Mouse (Mus musculus): ENCODE results near the gene Gins1. TPM values are rescaled to one million over a fixed set of nuclear protein-coding genes. Genes with fewer than 3 reads are reported as not detected.
"Not testable (repeated sequence)": the region's sequence is repeated elsewhere in the genome, so short reads cannot be mapped to it uniquely, and the experiment has no call there.

Gene Gins1
- polyA plus RNA-seq, 1 experiment from 2014 or later, result 28.0 TPM

DNA sequence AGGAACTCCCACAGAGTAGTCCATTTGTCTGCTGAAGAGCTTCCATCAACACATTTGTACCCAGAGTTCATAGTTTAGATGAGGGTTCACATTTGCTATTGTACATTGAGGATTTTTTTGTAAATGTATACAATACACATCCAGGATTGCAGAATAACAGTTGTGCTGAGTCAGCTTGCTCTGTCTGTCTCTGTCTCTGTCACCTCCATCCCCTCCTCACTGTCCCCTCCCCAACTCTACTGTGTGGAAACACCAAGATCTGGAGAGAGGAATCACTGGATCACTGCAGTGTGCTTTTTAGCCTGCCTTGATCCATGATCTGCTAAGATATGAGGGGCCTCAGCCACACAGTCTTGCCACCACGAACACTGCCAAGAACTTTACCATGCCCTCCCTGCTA is 19.4 kb upstream of the Gins1 start:
- Histone ChIP-seq H3K9me3 (replicated peaks) (no peaks in the 10 kb centered on the region), H3K4me3 (replicated peaks) (no peak overlapping the region), H3K36me3 (no peaks in the 10 kb centered on the region), H3K4me1 (no peaks in the 10 kb centered on the region), H3K27ac (replicated peaks) (no peak overlapping the region), H3K27me3 (no peaks in the 10 kb centered on the region), H3K9ac (no peak overlapping the region), H3K4me2 (replicated peaks) (no peak overlapping the region)
- 74% methylated on average over 1 of the region's 1 CpGs for WGBS
- ATAC-seq (ENCODE audit: insufficient number of reproducible peaks, low FRiP score, low TSS enrichment, low read depth), result no peak

DNA sequence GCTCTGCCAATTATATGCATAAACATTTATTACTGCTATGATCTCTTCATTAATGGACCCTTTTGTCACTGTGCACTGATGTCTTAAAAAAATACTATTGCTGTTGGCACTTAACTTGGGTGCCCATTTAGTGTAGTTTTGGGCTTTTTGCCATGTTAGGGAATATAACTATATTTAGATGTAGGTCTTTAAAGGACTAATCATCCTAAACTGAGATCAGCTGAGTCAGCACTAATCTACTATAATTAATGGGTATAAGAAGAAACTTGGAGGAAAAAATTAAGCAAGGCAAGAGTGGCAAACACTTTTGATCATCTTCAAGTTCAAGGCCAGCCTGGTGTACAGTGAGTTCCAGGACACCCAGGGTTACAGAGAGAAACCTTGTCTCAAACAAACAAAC is 18.9 kb upstream of the Gins1 start:
- no peaks in the 10 kb centered on the region for H3K27me3 ChIP-seq
- H3K9me3 ChIP-seq (replicated peaks), result no peaks in the 10 kb centered on the region
- no peak overlapping the region for H3K4me2 ChIP-seq (replicated peaks)
- H3K4me1 ChIP-seq, result no peaks in the 10 kb centered on the region
- ATAC-seq (ENCODE audit: insufficient number of reproducible peaks, low FRiP score, low TSS enrichment, low read depth), result no peak
- no peaks in the 10 kb centered on the region for H3K36me3 ChIP-seq
- H3K9ac ChIP-seq, result no peak overlapping the region
- no peak overlapping the region for H3K4me3 ChIP-seq (replicated peaks)
- no peak overlapping the region for H3K27ac ChIP-seq (replicated peaks)

DNA sequence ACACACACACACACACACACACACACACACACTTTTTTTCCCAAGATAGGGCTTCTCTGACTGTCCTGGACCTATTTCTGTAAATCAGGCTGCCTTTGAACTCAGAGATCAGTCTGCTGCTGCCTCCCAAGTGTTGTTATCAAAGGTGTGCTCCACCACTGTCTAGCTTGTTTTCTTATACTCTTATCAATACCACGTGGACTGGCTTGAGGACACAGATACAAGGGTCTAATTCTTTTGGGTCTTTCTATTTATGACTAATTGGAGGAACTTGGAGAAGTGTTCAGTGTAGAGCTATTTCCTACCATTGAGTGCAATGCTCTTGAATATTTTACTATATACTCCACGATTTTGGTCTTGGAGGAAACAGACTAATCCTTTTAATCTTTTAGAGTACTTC is 17.8 kb upstream of the Gins1 start:
- no peak overlapping the region for H3K27ac ChIP-seq (replicated peaks)
- no peak overlapping the region for H3K9ac ChIP-seq
- no peaks in the 10 kb centered on the region for H3K4me1 ChIP-seq
- H3K4me3 ChIP-seq (replicated peaks), result no peak overlapping the region
- no peaks in the 10 kb centered on the region for H3K36me3 ChIP-seq
- no peaks in the 10 kb centered on the region for H3K27me3 ChIP-seq
- H3K4me2 ChIP-seq (replicated peaks), result no peak overlapping the region
- WGBS, result 77% methylated on average over 2 of the region's 2 CpGs
- ATAC-seq (ENCODE audit: insufficient number of reproducible peaks, low FRiP score, low TSS enrichment, low read depth), result no peak
- H3K9me3 ChIP-seq (replicated peaks), result no peaks in the 10 kb centered on the region

DNA sequence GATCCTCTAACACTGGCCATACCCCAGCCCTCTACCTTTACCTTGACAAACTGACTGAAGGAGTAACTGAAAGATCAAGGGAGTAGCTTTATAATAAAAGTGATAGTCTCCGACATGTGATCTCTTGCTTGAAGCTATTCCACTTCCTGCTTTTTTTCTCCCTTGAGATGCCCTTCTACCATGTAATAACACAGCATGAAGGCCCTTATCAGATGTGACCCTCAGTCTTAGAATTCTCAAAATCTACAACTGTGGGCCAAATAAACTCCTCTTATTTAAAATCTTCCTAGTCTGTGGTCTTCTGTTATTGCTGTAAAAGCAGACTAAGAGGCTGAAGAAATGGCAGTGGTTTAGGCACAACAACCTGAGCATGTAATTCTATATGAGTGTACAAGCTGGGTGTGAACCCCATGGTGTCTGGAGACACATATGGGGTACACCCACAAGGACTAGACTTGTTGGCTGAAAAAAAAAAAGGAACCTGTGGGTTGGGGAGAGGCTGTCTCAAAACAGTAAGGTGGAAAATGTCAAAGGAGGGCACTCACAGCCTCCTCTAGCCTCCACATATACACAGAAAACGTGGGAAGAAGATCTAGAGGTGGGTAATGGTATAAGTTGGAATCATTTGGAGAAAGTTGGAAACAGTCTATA is 10.5 kb upstream of the Gins1 start:
- Histone ChIP-seq H3K9ac (no peak overlapping the region), H3K36me3 (no peaks in the 10 kb centered on the region), H3K4me2 (replicated peaks) (no peak overlapping the region), H3K4me3 (replicated peaks) (no peak overlapping the region), H3K27ac (replicated peaks) (no peak overlapping the region), H3K9me3 (replicated peaks) (no peaks in the 10 kb centered on the region), H3K4me1 (no peaks in the 10 kb centered on the region), H3K27me3 (no peaks in the 10 kb centered on the region)
- 72% methylated on average over 2 of the region's 2 CpGs for WGBS
- ATAC-seq (ENCODE audit: insufficient number of reproducible peaks, low FRiP score, low TSS enrichment, low read depth), result no peak

DNA sequence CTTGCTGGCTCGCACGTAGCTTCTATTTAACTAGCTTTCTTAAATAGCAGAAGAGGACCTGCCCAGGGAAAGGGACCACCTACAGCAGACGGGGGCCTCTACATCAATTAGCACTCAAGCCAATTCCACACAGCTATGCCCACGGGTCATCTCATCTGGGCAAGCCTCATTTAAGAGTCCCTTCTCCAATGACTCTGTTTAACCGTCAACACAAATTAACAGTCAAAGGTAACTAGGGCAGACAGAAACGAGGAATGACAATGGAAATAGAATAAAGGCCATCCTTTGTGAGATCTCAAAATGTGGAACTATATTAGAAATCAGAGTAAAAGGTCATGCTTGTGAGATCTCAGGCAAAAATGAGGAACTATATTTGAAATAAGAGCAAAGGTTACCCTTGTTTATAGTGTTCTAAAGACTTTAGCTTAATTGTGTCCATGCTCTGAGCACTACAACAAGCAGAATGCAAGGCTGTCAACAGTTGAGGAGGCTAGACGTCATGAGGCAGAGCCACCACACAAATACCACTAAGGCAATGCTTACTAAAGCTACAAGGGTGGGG is 9.4 kb upstream of the Gins1 start:
- Histone ChIP-seq H3K9ac (no peak overlapping the region), H3K27ac (replicated peaks) (no peak overlapping the region), H3K9me3 (replicated peaks) (no peaks in the 10 kb centered on the region), H3K36me3 (no peaks in the 10 kb centered on the region), H3K4me2 (replicated peaks) (no peak overlapping the region), H3K27me3 (no peaks in the 10 kb centered on the region), H3K4me1 (no peaks in the 10 kb centered on the region), H3K4me3 (replicated peaks) (no peak overlapping the region)
- WGBS, result 69% methylated on average over 7 of the region's 7 CpGs
- no peak for ATAC-seq (ENCODE audit: insufficient number of reproducible peaks, low FRiP score, low TSS enrichment, low read depth)

DNA sequence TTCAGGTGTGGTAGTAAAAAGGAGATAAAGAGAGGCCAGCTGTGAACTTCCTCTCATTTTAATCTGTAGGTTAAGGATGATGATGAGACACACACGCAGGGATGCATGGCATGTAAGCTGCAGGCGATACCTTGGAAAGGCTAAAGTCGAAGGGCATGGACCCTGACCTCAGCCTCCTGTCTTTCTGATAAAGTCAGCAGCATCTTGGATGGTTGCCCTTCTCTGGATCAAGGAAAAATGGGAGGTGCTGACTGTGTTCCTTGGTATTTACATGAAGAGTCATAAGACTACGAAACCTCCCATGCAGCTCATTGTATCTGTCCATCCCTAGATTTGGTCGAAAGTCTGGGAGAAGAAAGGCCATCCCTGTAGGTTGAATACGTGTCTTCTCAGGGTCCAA is 4.9 kb upstream of the Gins1 start:
- no peaks in the 10 kb centered on the region for H3K27me3 ChIP-seq
- H3K9ac ChIP-seq, result no peak overlapping the region
- H3K9me3 ChIP-seq (replicated peaks), result no peaks in the 10 kb centered on the region
- 91% methylated on average over 6 of the region's 6 CpGs for WGBS
- H3K36me3 ChIP-seq, result no peaks in the 10 kb centered on the region
- H3K4me3 ChIP-seq (replicated peaks), result no peak overlapping the region
- H3K4me2 ChIP-seq (replicated peaks), result no peak overlapping the region
- H3K27ac ChIP-seq (replicated peaks), result no peak overlapping the region
- H3K4me1 ChIP-seq, result peaks cover 13% of the 10 kb centered on the region; the same call in 1 of the 2 replicates
- ATAC-seq (ENCODE audit: insufficient number of reproducible peaks, low FRiP score, low TSS enrichment, low read depth), result no peak

DNA sequence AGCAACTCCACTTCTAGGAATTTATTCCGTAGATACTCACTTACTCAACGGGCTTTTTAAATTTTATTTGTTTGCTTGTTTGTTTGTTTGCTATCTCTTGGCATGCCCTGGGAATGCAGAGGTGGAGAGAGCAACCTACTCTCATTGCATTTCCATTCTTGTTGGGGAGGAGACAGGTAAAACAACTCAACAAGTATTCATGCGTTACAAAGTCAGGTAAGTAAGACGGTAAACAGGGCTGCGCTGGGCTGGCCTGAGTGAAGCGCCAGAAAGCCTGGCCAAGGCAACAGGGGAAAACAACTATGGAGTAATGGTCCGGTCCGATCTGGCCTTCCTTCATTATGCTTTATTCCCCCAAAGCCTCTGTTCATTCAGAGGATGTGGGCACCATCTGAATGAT is 2.9 kb upstream of the Gins1 start:
- Histone ChIP-seq H3K27ac (replicated peaks) (no peak overlapping the region), H3K9me3 (replicated peaks) (no peaks in the 10 kb centered on the region), H3K9ac (no peak overlapping the region), H3K4me3 (replicated peaks) (no peak overlapping the region), H3K4me1 (peaks cover 13% of the 10 kb centered on the region; the same call in 1 of the 2 replicates), H3K27me3 (no peaks in the 10 kb centered on the region), H3K4me2 (replicated peaks) (no peak overlapping the region), H3K36me3 (no peaks in the 10 kb centered on the region)
- no peak for ATAC-seq (ENCODE audit: insufficient number of reproducible peaks, low FRiP score, low TSS enrichment, low read depth)
- 77% methylated on average over 8 of the region's 8 CpGs for WGBS

DNA sequence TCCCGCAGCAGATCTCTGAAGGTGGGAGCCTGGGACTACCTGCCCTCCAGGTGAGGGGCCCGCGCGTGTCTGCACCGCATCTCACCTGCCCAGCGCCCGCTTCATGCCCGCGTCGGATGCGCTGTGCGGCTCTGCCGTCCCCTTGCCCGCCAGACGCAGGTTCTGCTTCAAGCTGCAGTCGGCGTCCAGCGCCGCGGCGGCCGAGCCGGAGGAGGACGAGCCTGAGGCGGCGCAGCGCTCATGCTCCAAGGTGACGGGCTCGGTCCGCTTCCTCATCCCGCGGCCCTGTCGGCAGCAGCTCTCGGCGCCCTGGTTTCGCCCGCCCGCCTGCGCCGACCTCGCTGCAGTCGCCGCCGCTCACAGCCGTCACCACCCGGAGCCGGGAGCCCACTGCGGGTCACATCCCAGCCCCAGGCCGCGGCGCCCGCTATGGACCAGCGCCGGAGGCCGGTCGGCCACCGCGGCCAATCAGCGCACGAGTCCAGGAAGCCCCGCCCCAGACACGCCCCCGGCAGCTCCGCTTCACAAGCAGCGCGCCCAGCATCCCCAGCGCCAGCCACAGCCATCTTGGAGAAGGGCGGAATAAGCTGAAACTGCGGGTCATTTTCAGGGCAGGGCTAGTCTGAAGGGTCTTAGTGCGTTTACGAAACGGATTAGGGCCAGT is 796 bp upstream of the Gins1 start, which contains the start of gene Abhd12:
Gene Abhd12 (minus strand): TSS at position 470 of the 664 bp plus-strand sequence.
- ATAC-seq (ENCODE audit: insufficient number of reproducible peaks, low FRiP score, low TSS enrichment, low read depth), result peak; percentile 98
- Histone ChIP-seq H3K4me1 (peaks cover 13% of the 10 kb centered on the region; the same call in 1 of the 2 replicates), H3K9me3 (replicated peaks) (no peaks in the 10 kb centered on the region), H3K27me3 (no peaks in the 10 kb centered on the region), H3K27ac (replicated peaks) (peak within 1 kb of the TSS; percentile 87), H3K4me2 (replicated peaks) (peak within 1 kb of the TSS; percentile 88), H3K4me3 (replicated peaks) (peak within 1 kb of the TSS; percentile 79), H3K9ac (peak within 1 kb of the TSS; percentile 69), H3K36me3 (no peaks in the 10 kb centered on the region)
- WGBS, result under 1% methylated on average over 72 of the region's 72 CpGs

DNA sequence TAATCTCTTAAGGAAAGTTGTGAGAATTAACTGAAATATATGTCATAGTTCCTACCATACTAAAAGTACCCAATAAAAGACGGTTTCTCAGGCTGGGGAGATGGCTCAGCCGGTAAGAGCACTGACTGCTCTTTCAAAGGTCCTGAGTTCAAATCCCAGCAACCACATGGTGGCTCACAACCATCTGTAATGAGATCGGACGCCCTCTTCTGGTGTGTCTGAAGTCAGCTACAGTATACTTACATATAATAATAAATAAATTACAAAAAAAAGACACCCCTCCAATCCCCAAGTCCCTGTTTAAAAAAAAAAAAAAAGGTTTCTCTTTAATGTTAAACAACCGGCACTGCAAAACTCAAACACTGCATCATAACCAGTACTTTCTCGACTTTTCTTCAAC is 3.7 kb downstream of the Gins1 start:
- Histone ChIP-seq H3K4me2 (replicated peaks) (peak overlapping the region; percentile 60), H3K4me3 (replicated peaks) (peak overlapping the region; percentile 71)
- H3K27me3 ChIP-seq; ATAC-seq (ENCODE audit: insufficient number of reproducible peaks, low FRiP score, low TSS enrichment, low read depth); H3K9ac ChIP-seq; H3K9me3 ChIP-seq (replicated peaks); H3K27ac ChIP-seq (replicated peaks); H3K4me1 ChIP-seq; H3K36me3 ChIP-seq: not testable (repeated sequence)
- 47% methylated on average over 6 of the region's 6 CpGs for WGBS

DNA sequence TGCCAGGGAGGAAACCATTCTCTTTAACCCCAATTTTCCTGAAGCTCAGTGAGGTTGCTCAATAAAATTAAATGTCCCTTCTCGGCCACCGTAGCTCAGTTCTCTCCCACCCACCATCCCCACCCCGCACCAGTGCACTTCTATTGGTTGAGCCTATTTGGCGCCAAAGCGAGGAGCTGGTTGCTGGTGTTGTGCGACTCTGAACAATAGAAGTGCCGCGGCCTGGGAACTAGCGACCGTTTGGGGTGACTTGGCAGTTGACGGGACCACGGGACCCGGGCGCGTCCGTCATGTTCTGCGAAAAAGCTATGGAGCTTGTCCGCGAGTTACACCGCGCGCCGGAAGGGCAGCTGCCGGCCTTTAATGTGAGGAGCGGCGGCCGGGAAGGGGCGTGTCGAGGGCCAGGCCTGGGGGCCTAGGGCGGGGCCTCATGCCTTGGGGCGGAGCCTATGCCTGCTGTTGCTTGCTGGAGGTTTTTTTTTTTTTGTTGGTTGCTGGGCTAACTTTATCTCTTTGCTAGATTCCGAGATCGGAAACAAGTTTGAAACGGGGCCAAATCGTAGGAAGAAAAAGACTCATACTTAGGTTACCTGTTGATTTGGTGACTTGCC is 4.3 kb downstream of the Gins1 start:
- peak; percentile 93 for ATAC-seq (ENCODE audit: insufficient number of reproducible peaks, low FRiP score, low TSS enrichment, low read depth)
- H3K4me1 ChIP-seq, result 0 out of 2 replicates have a peak, but pooled peaks cover 3% of the 10 kb centered on the region
- H3K4me2 ChIP-seq (replicated peaks), result peak overlapping the region; percentile 60
- peak overlapping the region; percentile 71 for H3K4me3 ChIP-seq (replicated peaks)
- peak overlapping the region; percentile 42 for H3K9ac ChIP-seq
- peak overlapping the region; percentile 85 for H3K27ac ChIP-seq (replicated peaks)
- no peaks in the 10 kb centered on the region for H3K9me3 ChIP-seq (replicated peaks)
- H3K36me3 ChIP-seq, result no peaks in the 10 kb centered on the region
- under 1% methylated on average over 35 of the region's 35 CpGs for WGBS
- H3K27me3 ChIP-seq, result no peaks in the 10 kb centered on the region

DNA sequence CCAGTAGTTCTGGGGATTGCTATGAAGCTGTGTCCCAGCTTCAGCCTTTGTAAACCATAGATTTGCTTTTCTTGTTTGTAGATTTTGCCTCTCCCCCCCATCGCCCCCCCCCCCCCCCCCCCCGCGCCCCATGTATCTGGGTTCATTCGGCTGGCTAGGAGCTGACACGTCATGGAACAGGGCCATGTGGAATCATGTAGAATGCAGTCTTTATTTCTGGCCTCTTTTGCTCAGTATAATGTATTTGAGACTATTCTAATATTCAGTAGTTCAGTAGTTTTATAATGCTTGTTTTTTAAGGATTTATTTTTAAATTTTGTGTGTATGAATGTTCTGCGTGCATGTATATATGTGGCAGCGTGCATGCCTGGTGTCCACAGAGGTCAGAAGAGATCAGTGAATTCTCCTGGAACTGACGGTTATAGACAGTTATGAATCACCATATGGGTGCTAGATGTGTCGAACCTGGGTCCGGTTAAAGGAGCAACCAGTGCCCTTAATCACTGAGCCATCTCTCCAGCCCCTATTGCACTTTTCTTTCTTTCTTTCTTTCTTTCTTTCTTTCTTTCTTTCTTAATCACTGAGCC is 5.2 kb downstream of the Gins1 start:
- H3K4me2 ChIP-seq (replicated peaks), result peak overlapping the region; percentile 60
- peak overlapping the region; percentile 16; the same call in 1 of the 2 replicates for H3K9ac ChIP-seq
- H3K9me3 ChIP-seq (replicated peaks), result no peaks in the 10 kb centered on the region
- peak overlapping the region; percentile 85 for H3K27ac ChIP-seq (replicated peaks)
- H3K27me3 ChIP-seq, result no peaks in the 10 kb centered on the region
- 36% methylated on average over 7 of the region's 10 CpGs for WGBS
- no peak for ATAC-seq (ENCODE audit: insufficient number of reproducible peaks, low FRiP score, low TSS enrichment, low read depth)
- peak overlapping the region; percentile 71 for H3K4me3 ChIP-seq (replicated peaks)
- H3K36me3 ChIP-seq, result no peaks in the 10 kb centered on the region
- 0 out of 2 replicates have a peak, but pooled peaks cover 3% of the 10 kb centered on the region for H3K4me1 ChIP-seq

Measured in embryonic facial prominence, embryonic 15.5 days (tissue).